Mouse (Mus musculus) stomach, postnatal 0 days (tissue): ENCODE measurements around the gene Coq4. TPM values are rescaled to one million over a fixed set of nuclear protein-coding genes. Genes with fewer than 3 reads are reported as not detected.
A peak's percentile ranks its signal among the peaks of the same experiment; 100 is the strongest.

Experiments used
- ATAC-seq: fragments of 200-750 bp; cut with Nextera tagmentation; 2 replicates; pipeline ENCODE4 v1.8.0; 2017; ENCODE audit not compliant: low FRiP score, low TSS enrichment
- DNase-seq: peaks from one replicate; pipeline ENCODE4 v3.0.0-alpha.2; 2016; ENCODE audit warnings: low spot score
- H3K27ac ChIP-seq: fragments of 300-500 bp; sonication (generic); replicated peaks from 2 replicates; pipeline ENCODE4 v1.5.1; 2014; ENCODE audit warnings: mild to moderate bottlenecking, control low read depth
- H3K27me3 ChIP-seq: fragments of 300-500 bp; sonication (generic); 2 replicates; pipeline ENCODE4 v1.6.1; 2014; ENCODE audit warnings: low read length; ENCODE audit not compliant: control insufficient read depth, insufficient read depth
- H3K36me3 ChIP-seq: fragments of 300-500 bp; sonication (generic); 2 replicates; pipeline ENCODE4 v1.6.1; 2014; ENCODE audit warnings: low read length, mixed read lengths; ENCODE audit not compliant: control insufficient read depth, insufficient read depth
- H3K4me1 ChIP-seq: fragments of 300-500 bp; sonication (generic); replicated peaks from 2 replicates; pipeline ENCODE4 v1.6.1; 2014; ENCODE audit warnings: antibody characterized with exemption; ENCODE audit not compliant: control insufficient read depth, insufficient read depth
- H3K4me2 ChIP-seq: fragments of 300-500 bp; sonication (generic); replicated peaks from 2 replicates; pipeline ENCODE4 v1.6.1; 2014; ENCODE audit warnings: low read depth, mild to moderate bottlenecking, control low read depth, moderate library complexity
- H3K4me3 ChIP-seq: fragments of 300-500 bp; sonication (generic); 2 replicates; pipeline ENCODE4 v1.5.1; 2014; ENCODE audit warnings: low read depth, low read length, control low read depth
- H3K9ac ChIP-seq: fragments of 300-500 bp; sonication (generic); 2 replicates; pipeline ENCODE4 v1.6.1; 2014; ENCODE audit warnings: mild to moderate bottlenecking, low read length, control low read depth, mixed read lengths
- H3K9me3 ChIP-seq: fragments of 300-500 bp; sonication (generic); 2 replicates; pipeline ENCODE4 v1.6.1; 2016; ENCODE audit warnings: low read length; ENCODE audit not compliant: control insufficient read depth
- CTCF ChIP-seq: IDR thresholded peaks from 2 replicates; pipeline ENCODE4 v1.5.1; 2016; ENCODE audit warnings: antibody characterized with exemption, low read depth, mild to moderate bottlenecking, moderate library complexity
- EP300 ChIP-seq: optimal IDR thresholded peaks from 2 replicates; pipeline ENCODE3; 2016; ENCODE audit warnings: antibody characterized with exemption
- WGBS: fragments of 180-500 bp; shearing (Covaris S2); extraction: QIAGEN DNeasy Blood & Tissue Kit; methylation state at CpG from one replicate; pipeline ENCODE4 v1.1.7; 2014; 5-methylcytosine and 5-hydroxymethylcytosine counted together
- polyA plus RNA-seq: library from polyadenylated mRNA; unstranded; fragments of >200 nt; fragmentation: Nextera tagmentation; extraction: Ambion mirVana; gene quantifications from 2 replicates; pipeline ENCODE4 v1.2.1, GENCODE M21; 2015

The Coq4 gene
- polyA plus RNA-seq, 1 experiment from 2014 or later: 18.7 TPM

DNA sequence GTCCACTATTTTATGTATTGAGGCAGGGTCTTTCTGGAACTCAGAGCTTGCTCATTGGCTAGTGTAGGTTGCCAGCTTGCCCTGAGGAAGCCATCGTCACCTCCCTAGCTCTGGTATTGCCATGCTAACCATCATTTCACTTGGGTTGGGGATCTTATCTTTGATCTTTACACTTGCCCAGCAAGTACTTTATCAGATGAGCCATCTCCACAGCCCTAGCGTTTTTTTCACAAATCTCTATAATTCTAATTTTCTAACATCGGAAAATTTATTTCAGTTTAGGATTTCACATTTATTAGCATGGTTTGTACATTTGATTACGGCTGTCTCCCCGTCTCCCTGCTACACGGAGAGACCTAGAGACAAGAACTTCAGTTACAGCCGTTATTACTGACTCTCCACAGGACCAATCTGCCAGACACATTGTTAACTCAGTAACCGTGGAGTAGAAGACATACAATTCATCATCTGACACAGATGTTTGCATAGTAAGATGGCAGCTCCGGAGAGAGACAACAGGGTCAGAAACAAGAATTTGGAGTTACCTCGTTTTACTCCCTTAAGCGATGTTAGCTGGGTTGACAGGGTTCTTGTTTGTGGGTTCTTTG lies 39.1 kb downstream of the Coq4 start:
- DNase-seq: no peak

DNA sequence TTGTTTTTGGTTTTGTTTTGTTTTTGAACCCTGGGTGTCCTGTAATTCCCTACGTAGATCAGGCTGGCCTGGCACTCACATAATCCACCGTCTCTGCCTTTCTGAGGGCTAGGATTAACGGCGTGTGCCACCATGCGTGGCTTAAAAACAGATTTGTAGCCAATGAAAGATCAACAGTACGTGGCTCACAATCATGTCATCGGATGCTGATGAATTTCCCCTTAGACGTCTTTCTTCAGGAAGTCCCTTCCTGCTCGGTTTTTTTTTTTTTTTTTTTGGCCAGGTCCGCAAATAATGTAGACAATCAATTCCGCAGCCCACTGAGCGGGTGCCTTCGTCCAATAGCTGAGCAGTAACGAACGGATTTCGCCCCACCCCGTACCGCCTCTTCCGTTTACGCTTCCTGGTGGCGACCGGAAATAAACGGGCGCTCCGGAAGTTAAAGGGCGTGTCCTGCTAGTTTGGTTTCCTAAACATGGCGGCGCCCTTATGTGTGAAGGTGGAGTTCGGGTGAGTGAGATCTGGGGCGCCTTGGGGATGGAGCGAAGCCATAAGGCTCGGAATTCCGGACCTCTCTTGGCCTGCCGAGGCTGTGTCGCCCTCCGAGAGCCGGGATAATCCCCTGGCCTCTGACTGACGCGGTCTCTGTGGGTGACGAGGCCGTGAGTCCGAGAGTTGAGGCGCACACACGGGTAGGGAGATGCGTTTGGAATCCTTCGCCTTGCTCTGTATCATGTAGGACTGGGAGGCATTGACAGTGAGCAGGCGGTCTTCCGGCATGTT lies 39.8 kb downstream of the Coq4 start:
- under 1% methylated on average over 48 of the region's 48 CpGs for WGBS
- peak overlapping the region; percentile 77 for H3K4me2 ChIP-seq
- H3K9me3 ChIP-seq: no peaks in the 10 kb centered on the region
- no peaks in the 10 kb centered on the region for H3K27me3 ChIP-seq
- no peaks in the 10 kb centered on the region for H3K4me1 ChIP-seq
- H3K9ac ChIP-seq: peak overlapping the region; percentile 83
- no peaks in the 10 kb centered on the region for H3K36me3 ChIP-seq
- DNase-seq (peak; percentile 97), ATAC-seq (peak; percentile 97)
- TF ChIP-seq EP300: no peak
- TF ChIP-seq CTCF: no peak
- H3K4me3 ChIP-seq: peak overlapping the region; percentile 96
- H3K27ac ChIP-seq: peak overlapping the region; percentile 71

More for the DNA sequence above, 39.1 kb downstream of the Coq4 start:
- no peaks in the 10 kb centered on the region for H3K36me3 ChIP-seq
- no peaks in the 10 kb centered on the region for H3K9me3 ChIP-seq
- H3K4me2 ChIP-seq: peak overlapping the region; percentile 58
- peak overlapping the region; percentile 71 for H3K27ac ChIP-seq
- H3K27me3 ChIP-seq: no peaks in the 10 kb centered on the region
- H3K4me3 ChIP-seq: peak overlapping the region; percentile 96
- H3K9ac ChIP-seq: peak overlapping the region; percentile 47
- H3K4me1 ChIP-seq: no peaks in the 10 kb centered on the region
- ATAC-seq: no peak
- WGBS: 7% methylated on average over 11 of the region's 11 CpGs
- no peak for TF ChIP-seq EP300
- TF ChIP-seq CTCF: no peak

DNA sequence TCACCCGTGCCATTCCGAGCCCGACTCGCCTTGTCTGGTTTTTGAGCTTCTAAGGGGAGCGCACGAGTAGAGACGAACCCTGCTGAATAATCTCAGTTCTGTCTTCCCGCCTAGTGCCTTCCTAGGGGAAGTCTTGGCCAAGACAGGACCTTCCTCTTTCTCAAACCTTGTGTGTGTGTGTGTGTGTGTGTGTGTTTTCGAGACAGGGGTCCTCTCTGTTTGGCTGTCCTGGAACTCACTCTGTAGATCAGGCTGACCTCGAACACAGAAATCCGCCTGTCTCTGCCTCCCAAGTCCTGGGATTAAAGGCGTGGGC lies 40.4 kb downstream of the Coq4 start:
- H3K27ac ChIP-seq: 0 out of 2 replicates have a peak overlapping the region, but pooled peaks have one; percentile 69
- DNase-seq (no peak), ATAC-seq (no peak)
- no peaks in the 10 kb centered on the region for H3K36me3 ChIP-seq
- 4% methylated on average over 12 of the region's 12 CpGs for WGBS
- peak overlapping the region; percentile 96 for H3K4me3 ChIP-seq
- no peaks in the 10 kb centered on the region for H3K9me3 ChIP-seq
- H3K9ac ChIP-seq: peak overlapping the region; percentile 83
- H3K4me2 ChIP-seq: peak overlapping the region; percentile 77
- no peaks in the 10 kb centered on the region for H3K27me3 ChIP-seq
- H3K4me1 ChIP-seq: no peaks in the 10 kb centered on the region
- TF ChIP-seq EP300 (no peak), CTCF (no peak)

DNA sequence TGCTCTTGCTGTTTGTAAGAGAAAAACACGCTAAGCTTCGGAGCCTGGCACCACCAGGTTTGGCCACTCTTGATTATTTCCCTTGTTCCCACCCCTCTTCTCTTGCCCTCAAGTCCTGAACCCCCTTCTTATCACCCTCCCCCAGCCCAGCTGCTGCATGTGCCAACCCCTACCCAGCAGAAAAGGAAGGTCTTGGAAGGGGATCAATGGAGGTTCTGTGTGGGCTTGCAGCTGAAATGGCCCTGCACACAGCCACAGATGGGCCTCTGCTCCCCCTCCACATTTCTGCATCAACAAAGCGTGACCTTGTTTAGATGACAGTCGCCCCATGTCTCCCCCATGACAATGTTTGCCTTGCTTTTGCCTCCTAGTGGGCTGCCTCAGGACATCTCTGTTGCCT lies 43.8 kb downstream of the Coq4 start:
- H3K27ac ChIP-seq: no peak overlapping the region
- no peak overlapping the region for H3K4me3 ChIP-seq
- no peak for TF ChIP-seq CTCF
- no peak for TF ChIP-seq EP300
- no peaks in the 10 kb centered on the region for H3K36me3 ChIP-seq
- no peak for DNase-seq
- H3K9me3 ChIP-seq: no peaks in the 10 kb centered on the region
- no peak for ATAC-seq
- 84% methylated on average over 4 of the region's 4 CpGs for WGBS
- no peak overlapping the region for H3K9ac ChIP-seq
- H3K4me1 ChIP-seq: no peaks in the 10 kb centered on the region
- no peak overlapping the region for H3K4me2 ChIP-seq
- H3K27me3 ChIP-seq: no peaks in the 10 kb centered on the region

DNA sequence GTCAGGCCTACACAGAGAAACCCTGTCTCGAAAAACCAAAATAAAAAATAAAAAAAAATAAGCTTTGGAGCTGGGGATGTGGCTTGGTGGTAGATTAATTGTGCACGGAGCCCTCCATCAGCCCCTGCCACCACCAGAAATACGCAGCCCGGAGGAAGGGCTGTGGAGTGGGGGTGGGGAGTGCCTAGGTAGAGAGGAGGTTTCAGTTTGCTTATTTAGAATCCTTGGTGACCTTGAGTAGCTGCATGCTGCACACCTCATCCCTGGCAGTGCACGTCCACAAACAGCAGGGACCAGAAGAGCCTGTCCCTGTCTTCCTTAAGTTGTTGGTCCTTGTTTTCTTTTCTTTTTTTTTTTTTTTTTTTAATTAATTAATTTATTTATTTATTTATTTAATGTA lies 46.5 kb downstream of the Coq4 start:
- DNase-seq: no peak
- no peak overlapping the region for H3K27ac ChIP-seq
- no peak overlapping the region for H3K4me2 ChIP-seq
- H3K36me3 ChIP-seq: peaks cover 3% of the 10 kb centered on the region; the same call in 1 of the 2 replicates
- H3K4me1 ChIP-seq: no peaks in the 10 kb centered on the region
- no peak overlapping the region for H3K9ac ChIP-seq
- no peaks in the 10 kb centered on the region for H3K9me3 ChIP-seq
- WGBS: 95% methylated on average over 5 of the region's 5 CpGs
- no peak for TF ChIP-seq CTCF
- no peaks in the 10 kb centered on the region for H3K27me3 ChIP-seq
- ATAC-seq: no peak
- no peak overlapping the region for H3K4me3 ChIP-seq

DNA sequence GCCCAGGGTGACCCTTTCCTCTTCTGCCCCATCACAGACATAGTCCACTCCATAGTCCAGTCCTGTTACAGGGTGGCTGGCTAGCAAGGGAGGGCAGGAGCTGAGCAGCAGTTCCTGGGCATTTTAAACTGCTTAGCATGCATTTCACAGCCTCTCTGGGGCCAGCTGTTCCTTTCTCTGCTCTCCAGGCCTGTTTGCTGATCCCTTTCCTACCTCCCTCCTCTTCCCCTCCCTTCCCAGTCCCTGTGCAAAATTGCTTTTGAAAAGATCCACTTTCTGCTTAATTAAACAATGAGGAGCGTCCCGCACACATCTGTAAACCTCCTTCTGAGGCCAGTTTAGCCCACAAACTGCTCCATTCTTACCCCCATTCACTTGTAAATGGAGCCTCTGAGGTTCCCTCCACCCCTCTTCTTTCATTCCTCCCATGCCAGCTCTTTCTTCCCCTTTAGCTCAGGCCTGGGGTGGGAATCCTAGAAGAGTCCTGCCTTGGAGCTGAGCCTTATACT lies 48.2 kb downstream of the Coq4 start:
- H3K27ac ChIP-seq: no peak overlapping the region
- WGBS: 69% methylated on average over 2 of the region's 2 CpGs
- TF ChIP-seq CTCF: no peak
- no peaks in the 10 kb centered on the region for H3K4me1 ChIP-seq
- no peak overlapping the region for H3K9ac ChIP-seq
- H3K9me3 ChIP-seq: no peaks in the 10 kb centered on the region
- no peak overlapping the region for H3K4me3 ChIP-seq
- H3K27me3 ChIP-seq: no peaks in the 10 kb centered on the region
- H3K36me3 ChIP-seq: peaks cover 4% of the 10 kb centered on the region; the same call in 1 of the 2 replicates
- ATAC-seq: no peak
- H3K4me2 ChIP-seq: no peak overlapping the region
- DNase-seq: no peak
